Mouse (Mus musculus): Measurements from ENCODE around the gene Gale.
"Not testable (repeated sequence)": the region's sequence is repeated elsewhere in the genome, so short reads cannot be mapped to it uniquely, and the experiment has no call there.

Gene Gale

DNA sequence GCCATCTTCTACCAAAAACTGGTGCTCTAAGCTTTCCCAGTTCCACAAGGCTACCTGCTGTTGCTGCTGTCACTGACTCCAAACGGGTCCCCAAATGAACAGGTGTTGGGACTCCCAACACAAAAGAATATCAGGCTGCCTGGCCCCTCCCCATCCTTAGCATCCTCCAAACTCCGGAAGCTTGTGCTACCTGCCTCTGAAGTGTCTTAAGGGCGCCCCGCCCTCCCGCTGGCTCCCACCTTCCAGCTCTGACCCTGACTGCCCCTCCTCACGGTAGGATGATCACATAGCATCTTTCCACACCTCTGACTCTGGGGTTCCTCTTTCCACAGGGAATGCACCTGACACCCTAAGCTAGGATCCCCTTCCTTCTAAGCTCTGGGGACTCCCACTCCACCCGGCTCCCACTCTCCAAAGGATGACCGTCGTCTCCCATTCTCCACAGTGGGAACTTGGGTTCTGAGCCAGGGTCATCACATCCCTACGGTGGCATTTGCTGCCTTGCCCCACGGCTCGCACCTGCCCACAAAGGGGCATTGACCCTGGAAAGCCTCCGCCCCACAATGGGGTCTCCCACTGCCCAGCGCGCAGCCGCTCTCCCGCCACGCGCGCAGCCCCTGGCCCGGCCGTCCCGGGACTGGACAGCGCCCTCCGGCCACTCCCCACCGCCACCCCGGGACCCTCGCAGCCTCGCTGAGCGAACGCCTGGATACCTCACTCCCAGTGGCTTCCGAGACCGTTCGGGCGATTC, 8.5 kb downstream of the Gale start:
- DNase-seq, result no peak

DNA sequence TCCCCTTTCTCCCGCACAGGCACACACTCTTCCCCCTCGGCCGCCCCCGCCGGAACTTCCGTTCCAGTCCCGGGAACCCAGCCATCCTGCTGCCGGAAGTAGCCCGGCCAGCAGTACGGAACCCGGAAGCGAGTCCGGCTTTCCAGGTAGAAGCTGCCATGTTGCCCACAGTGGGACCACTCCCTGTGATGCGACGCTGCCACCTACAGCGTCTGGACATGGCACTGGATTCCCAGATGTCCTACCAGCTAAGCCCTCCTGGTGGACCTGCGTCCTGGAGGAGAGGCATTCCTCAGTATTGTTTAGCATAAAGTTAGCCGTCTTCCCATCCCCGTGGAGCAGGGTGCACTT, 9.0 kb downstream of the Gale start, which contains the start of gene Lypla2:
Gene Lypla2, minus strand, starts transcription at position 71 of the 351 bp plus-strand sequence.
- peak; percentile 88 for DNase-seq

DNA sequence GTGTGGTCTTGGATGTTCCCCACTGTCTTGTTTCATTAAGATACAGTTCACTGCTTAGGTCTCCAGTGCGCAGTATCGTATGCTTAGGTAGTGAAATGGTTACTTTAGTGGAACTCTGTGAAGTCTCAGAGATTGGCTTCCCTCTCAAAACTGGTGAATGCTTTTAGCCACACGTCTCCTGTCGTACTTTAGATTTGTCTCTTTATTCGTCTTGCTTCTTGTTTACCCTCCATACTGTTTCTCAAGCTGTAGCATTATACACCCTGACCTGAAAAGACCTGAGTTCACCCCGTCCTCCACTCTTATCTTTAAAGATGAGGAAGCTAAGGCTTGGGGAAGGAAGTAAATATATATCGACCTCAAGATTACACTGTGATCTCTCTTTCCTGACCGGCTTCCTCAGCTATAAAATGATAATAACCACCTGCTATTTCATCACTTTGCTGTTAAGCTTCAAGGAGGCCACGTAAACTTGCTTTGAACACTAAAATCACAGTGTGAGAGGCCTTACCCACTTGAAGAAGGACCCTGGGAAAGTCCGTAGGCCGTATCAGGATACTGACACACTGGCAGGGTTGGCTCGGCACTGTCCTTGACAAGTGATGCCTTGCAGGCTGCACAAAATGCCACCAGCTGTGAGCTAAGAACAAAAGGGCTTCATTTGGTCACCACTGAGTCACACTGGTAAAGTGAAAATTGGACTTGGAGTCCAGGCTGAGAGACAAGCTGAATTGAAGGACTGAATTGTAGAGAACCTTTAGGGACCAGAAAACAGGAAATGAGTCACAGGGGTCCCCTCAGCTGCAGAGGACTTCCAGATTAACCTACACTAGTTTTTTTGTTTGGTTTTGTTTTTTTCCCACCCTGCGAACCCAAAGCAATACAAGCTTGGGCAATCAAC, 9.6 kb downstream of the Gale start:
- no peak for DNase-seq

DNA sequence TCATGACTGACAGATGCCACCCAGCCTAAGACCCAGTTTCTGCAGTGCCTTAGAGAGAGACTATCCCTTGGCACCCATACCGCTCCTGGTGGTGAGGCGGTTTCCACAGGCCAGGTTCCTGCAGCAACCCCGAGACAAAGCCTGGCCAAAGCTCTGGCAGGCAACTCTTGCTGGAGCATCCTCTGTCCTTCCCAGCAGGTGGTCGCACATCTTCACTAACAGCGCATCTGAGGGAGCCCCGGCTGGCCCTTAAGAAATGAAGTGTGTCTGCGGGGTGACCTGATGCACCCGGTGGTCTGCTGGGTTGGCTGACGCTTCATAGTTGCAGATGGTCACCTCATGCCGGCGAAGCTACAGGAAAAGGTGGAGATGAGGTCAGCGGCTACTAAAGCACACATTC, 12.6 kb downstream of the Gale start:
- no peak for DNase-seq

DNA sequence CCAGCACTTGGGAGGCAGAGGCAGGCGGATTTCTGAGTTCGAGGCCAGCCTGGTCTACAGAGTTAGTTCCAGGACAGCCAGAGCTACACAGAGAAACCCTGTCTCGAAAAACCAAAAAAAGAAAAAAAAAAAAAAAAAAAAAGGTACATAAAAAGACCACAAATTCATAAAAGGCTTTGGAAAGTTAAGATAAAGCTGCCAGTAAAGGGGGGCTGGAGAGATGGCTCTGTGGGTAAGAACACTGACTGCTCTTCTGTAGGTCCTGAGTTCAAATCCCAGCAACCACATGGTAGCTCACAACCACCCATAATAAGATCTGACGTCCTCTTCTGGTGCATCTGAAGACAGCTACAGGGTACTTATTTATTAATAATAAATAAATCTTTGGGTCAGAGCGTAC, 16.7 kb downstream of the Gale start:
- DNase-seq, result not testable (repeated sequence)

DNA sequence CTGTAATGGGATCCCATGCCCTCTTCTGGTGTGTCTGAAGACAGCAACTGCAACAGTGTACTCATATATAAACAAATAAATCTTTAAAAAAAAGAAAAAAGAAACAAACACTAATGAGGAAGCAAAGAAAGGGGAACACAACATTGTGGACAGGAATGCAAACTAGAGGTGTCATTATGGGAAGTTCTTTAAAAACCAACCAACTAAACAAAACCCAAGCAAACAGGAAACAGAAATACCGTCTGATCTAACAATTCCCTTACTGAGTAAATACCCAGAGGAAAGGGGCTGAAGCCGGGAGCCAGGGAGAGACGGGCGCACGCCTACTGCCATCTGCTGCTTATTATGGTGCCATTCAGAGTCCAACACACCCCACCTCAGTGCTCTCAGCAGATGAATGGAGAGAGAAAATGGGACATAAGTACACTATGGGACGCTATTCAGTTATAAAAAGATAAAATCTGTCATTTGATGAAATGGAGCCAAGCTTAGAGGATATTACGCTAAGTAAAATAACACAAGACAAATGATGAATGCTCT, 18.1 kb downstream of the Gale start:
- DNase-seq, result no peak

DNA sequence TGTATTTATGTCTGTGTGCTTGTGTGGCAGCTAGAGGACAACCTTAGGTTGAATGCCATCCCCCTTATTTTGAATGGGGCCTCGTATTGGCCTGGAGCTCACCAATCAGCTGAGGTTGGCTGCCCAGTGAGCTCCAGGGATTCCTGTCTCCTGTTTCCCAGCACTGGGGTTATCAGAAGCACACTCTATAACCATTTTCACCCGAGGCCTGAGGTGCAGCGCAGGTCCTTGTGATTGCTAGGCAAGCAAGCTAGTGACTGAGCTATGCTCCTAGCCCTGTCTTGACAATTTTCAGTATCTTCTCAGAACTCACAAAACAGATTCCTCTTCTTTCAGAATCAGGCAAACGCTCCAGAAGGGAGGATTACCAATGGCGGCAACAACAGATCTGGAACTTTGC, 21.0 kb downstream of the Gale start:
- no peak for DNase-seq

DNA sequence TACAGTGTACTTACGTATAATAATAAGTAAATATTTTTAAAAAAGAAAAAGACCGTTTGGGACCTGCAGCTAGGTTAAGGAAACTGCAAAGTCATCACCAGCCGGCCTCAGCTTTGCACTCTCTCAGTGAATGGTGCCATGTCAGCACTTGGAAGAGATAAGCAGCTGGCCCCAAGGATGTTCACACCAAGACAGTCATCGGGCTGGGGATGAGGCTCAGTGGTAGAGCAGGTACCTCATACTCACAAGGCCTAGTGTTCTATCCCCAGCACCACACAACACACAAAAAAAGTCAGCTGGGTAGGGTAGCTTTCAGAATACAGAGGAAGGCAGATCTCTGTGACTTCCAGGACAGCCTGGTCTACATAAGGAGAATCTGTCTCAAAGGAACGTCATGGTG, 21.7 kb downstream of the Gale start:
- no peak for DNase-seq

DNA sequence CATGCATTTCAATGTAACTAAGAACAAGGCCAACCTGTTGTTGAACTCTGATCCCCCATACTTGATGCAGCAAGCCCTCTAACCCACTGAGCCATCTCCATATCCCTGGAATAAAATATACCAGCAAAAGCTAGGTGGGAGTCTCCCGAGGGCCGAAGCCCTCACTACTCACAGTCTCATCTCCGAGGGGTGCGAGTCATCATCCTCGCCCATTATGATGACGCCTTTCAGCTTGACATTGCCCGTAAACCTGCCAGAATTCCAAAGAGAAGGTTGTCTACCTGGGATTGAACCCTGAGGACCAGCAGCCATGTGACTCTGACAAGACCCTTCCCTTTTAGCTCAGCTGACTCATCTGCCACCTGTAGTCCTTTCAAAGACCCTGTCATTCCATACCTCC, 22.2 kb downstream of the Gale start:
- DNase-seq, result no peak

DNA sequence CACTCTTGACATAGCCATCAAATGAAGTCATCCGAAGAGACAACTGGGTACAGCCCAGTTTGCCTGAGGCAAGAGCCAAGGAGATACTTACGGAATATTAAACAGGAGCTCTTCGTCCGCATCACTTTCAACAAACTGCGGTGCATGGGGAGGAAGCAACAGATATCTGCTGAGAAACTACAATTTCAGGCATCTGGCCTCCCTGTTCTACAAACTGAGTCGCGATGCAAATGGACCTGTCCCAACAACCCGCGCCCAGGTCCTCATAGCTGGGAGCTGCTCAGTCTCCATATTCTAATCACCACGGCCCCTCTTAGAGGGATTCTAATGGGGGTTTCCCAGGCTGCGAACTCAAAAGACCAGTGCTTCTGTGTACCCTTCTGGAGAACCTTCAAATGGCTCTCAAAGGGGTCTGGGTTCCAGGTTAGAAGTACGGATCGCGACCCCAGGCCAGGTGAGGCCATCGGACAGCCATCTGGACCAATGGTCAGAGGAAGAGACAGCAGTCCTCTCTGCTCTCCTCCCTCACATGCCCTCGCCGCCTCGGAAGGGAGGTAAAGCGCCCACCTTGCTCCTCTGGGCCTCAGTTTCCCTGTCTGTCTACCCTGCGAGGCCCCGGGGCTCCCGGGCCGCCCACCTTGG, 22.9 kb downstream of the Gale start:
- DNase-seq, result no peak

DNA sequence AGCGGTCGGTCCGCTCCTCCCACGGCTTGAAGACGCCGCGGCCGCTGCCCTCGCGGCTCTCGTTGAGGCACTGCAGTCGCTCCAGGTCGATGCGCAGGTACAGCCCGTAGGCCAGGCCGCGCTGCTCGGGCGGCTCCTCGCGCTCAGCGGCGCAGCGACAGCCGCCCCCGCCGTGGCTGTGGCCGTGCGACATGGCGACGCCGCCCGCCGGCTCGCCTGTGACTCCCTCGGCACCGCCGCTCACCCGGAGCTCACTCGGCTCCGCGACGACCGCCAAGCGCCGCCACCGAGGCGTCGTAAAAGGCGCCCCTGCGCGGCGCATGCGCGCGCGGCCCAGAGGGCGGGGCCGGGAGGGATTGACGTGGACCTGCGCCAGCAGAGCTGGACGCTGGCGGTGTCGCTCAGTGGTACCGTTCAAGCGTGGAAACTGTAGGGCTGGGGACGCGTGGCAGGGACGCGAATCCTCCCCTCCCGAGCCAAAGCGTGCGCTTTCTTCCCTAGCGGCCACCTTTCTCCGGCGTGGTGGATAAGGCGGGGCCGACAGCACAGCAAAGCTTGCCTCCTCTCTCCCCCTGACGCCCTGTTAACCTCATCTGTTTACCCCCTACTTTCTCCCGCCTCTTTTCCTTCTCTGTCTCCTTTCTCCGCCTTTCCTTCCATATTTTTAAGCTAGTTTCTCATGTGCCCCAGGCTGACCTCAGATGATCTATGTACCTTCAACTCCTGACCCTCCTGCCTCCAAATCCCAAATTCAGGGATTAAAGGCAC, 23.6 kb downstream of the Gale start, which contains the start of gene Pithd1:
Gene Pithd1, minus strand, starts transcription at position 322 of the 768 bp plus-strand sequence.
- DNase-seq, result peak; percentile 95

DNA sequence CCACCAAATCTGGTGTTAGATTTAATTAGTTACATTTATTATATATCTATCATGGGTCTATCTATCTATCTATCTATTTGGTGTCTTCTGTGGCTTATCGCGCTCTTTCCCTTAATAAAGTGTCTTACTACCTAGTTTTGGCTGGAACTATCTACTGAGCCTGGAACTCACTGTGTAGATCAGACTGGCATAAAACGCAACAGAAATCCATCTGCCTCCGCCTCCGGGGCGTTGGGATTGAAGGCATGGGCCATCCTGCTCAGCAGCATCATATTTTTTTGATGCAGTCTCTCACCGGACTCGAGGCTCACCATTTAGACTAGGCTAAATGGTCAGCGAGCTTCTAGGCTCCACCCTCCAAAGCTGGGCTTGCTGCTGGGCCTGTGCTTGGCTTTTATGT, 24.2 kb downstream of the Gale start:
- no peak for DNase-seq

DNA sequence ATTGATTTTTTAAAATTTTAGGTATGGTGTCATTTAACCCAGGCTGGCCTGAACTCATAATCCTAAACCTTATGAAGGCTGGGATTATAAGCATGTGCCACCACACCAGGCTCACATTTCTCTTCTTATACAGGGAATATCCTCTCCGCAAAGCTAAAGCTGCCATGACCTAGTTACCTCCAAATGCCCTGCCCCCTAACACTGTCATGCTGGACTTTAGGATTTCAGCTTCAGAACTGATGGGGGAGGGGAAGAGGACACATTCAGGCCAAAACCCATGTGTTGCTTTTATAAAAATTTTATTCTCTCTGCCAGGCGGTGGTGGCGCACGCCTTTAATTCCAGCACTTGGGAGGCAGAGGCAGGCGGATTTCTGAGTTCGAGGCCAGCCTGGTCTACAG, 30.4 kb downstream of the Gale start:
- no peak for DNase-seq

DNA sequence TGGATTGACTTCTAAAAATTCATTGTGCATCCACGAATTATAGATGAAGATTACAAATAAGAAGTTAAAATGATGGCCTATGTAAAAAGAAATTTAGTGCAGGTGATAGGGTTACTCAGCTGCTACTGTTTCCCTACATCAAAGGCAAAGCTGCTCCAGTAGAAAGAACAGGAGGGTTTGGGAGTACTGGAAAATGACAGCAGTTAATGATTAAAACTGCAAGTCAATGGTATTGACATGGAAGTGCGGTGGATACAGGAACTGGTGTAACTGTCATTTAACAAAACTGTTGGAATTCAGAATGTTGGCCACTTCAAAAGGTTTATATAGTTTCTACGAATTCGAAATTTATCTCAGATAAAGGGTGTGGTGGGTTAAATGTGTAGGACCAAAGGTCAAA, 31.6 kb downstream of the Gale start:
- no peak for DNase-seq

DNA sequence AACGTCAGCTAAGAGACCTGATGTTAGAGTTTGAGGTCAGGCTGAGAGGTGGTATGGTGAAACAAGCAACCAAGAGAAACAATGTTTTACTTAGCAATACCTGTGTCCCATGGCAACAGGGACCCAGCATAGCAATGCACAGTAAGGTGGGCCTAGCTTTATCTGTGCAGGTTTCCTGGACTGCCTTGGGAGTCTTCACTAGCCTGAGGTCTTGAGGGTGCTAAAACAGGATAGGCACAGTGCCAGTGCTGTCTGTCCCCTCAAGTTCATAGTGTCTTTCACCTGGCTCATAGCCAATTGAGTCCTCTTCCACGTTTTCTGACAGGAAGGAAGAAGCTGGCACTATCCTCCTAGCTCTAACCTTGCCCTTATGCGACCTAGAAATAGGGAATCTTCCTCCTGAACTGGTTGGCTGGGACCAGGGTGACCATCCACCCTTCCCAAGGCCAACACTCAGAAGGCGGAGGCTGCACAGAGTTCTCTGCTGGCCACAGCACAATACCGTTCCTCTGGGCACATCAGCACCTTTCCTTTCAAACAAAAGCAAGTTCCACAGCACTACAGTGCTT, 40.7 kb downstream of the Gale start:
- no peak for DNase-seq

DNA sequence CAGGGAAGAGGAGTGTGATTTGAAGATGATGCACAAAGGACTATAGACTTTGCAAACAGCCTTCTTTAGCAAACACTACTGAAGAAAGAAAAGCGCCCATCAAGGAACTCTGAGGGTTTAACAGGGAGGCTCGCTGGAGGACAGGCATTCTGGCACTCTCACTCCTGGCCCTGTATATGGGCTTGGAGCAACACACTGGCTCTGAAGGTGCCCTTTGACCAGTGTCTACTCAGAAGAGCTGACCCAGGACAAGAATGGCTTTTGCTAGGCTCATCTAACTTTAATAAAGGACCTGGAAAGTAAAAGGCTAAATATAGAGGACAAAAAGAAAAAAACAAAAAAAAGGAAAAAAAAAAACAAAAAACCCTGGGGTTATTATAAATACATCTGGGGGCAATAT, 41.4 kb downstream of the Gale start:
- DNase-seq, result no peak

DNA sequence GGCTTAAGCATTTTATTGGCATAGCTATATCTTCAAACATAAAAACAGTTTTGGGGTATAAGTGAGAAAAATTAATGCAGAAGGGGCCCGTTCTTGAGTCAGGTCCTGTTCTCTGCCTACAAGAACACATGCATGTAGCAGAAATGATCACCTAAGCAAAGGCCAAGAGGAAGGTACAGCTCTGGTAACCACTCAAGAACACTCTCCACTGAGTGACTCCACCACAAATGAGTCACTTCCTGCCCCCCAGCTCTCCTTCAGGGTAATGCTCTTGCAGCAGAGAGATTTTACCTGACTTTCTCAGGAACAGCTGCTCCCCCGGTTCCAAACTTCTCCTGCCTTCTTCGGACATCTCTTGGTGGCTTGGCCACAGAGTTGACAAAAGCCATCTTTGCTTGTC, 43.3 kb downstream of the Gale start:
- DNase-seq, result no peak

DNA sequence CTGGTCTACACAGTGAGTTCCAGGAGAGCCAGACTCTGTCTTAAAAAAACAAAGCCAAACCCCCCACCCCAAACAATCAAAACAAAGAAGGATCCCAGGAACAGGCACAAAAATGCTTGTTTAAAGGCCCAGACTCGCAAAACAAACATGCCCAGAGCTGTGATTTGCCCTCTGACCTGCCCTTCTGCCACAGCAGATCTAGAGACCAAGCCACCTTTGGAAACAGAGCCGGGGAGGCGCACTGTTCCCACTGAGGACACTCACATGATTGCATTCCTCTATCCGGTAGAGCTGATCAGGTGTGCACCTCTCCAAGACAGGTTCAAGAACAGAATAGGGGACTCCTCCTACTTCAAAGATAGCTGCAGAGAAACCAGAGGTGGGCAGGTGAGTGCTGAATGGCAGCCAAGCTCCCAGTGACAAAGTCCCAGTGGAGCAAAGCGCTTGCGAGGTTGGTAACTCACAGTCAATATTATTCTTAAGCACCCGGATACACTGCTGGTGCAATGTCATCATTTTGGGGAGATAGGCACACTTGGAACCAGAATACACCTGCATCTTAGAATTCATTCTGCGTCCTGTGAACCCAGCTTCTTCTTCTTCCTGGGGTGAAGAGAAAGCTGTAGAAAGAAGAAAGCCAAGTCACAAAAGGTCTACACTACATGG, 45.4 kb downstream of the Gale start:
- no peak for DNase-seq

DNA sequence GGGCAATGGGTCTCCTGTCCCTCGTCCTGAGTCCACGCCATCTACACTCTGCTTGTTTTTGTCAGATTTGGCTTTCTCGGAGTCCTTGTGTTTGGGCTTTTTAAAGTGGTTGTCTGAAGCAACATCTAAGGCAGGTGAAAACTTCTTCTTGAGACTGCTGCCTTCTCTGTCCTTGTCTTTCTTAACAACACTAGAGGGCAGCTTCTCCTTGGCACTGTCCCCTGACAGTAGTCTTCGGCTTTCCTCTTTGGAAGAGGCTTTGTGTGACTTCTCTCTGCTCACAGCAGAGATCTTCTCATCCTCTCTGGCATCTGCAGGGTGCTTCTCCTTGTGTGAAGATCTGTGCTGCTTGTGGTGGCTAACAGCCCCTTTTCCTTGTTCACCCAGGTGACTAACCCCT, 47.1 kb downstream of the Gale start:
- DNase-seq, result no peak

DNA sequence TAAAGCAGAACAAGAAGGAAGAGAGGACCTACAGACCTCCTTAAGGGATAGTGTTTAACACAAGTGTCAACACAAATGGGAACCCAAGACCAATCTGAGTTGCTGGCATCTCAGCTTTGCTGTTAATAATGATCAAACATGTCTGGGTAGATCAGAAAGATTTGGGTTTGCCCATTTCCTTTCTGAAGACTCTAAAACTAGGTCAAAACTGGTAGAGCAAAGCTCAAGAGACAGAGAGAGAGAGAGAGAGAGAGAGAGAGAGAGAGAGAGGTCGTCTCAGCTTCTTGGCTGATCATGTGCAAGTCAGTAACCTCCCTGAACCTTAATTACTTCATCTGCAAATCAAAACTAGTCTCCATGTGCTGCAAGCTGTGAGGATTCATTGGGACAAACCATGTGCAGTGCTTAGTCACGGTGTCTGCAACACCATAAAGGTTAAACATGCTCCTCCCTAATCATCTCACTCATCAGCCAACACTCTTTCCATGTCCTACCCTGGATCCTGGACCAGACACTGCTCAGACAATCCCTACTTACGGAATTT, 52.6 kb downstream of the Gale start:
- DNase-seq, result no peak
